Mouse (Mus musculus): ENCODE measurements around the gene Dync1li1. TPM values are rescaled to one million over a fixed set of nuclear protein-coding genes. Genes with fewer than 3 reads are reported as not detected.
A peak's percentile ranks its signal among the peaks of the same experiment; 100 is the strongest.

The Dync1li1 gene
- polyA plus RNA-seq, 1 experiment from 2014 or later, result 67.8 TPM

- no peak; the same call in 1 of the 2 replicates for ATAC-seq (replicated peaks; ENCODE audit: insufficient number of reproducible peaks, low FRiP score, low TSS enrichment, low read depth)
- no peaks in the 10 kb centered on the region for H3K4me1 ChIP-seq (ENCODE audit: control insufficient read depth, insufficient read depth, low read length)
- peaks cover under 1% of the 10 kb centered on the region; the same call in 1 of the 2 replicates for H3K36me3 ChIP-seq (replicated peaks; ENCODE audit: control insufficient read depth, insufficient read depth, low read depth, low read length)
- H3K4me2 ChIP-seq (ENCODE audit: low read depth, low read length), result no peak overlapping the region
- H3K4me3 ChIP-seq (ENCODE audit: low read depth, low read length), result no peak overlapping the region
- no peak overlapping the region for H3K9ac ChIP-seq (replicated peaks; ENCODE audit: low read length)
- H3K27me3 ChIP-seq (ENCODE audit: control insufficient read depth, insufficient read depth, low read length), result no peaks in the 10 kb centered on the region
- 90% methylated on average over 5 of the region's 5 CpGs for WGBS
- DNase-seq (ENCODE audit: low spot score), result no peak
- no peak overlapping the region for H3K27ac ChIP-seq (replicated peaks; ENCODE audit: low read depth, low read length)
- no peaks in the 10 kb centered on the region for H3K9me3 ChIP-seq (replicated peaks; ENCODE audit: control insufficient read depth, low read length)
Observed at GRCm38 (mm10) chr9:114697926-114698325, 9.3 kb downstream of the Dync1li1 start.

GRCm38 (mm10) chr9:114699262-114699661 lies 10.7 kb downstream of the Dync1li1 start:
- no peak overlapping the region for H3K4me3 ChIP-seq (ENCODE audit: low read depth, low read length)
- no peaks in the 10 kb centered on the region for H3K9me3 ChIP-seq (replicated peaks; ENCODE audit: control insufficient read depth, low read length)
- no peak overlapping the region for H3K4me2 ChIP-seq (ENCODE audit: low read depth, low read length)
- H3K36me3 ChIP-seq (replicated peaks; ENCODE audit: control insufficient read depth, insufficient read depth, low read depth, low read length), result no peaks in the 10 kb centered on the region; the same call in 1 of the 2 replicates
- H3K4me1 ChIP-seq (ENCODE audit: control insufficient read depth, insufficient read depth, low read length), result no peaks in the 10 kb centered on the region
- no peak overlapping the region for H3K9ac ChIP-seq (replicated peaks; ENCODE audit: low read length)
- DNase-seq (ENCODE audit: low spot score) (no peak), ATAC-seq (replicated peaks; ENCODE audit: insufficient number of reproducible peaks, low FRiP score, low TSS enrichment, low read depth) (no peak)
- 74% methylated on average over 6 of the region's 6 CpGs for WGBS
- H3K27ac ChIP-seq (replicated peaks; ENCODE audit: low read depth, low read length), result no peak overlapping the region
- no peaks in the 10 kb centered on the region for H3K27me3 ChIP-seq (ENCODE audit: control insufficient read depth, insufficient read depth, low read length)

- H3K9ac ChIP-seq (replicated peaks; ENCODE audit: low read length), result no peak overlapping the region
- H3K27me3 ChIP-seq (ENCODE audit: control insufficient read depth, insufficient read depth, low read length), result no peaks in the 10 kb centered on the region
- H3K9me3 ChIP-seq (replicated peaks; ENCODE audit: control insufficient read depth, low read length), result no peaks in the 10 kb centered on the region
- DNase-seq (ENCODE audit: low spot score) (no peak), ATAC-seq (replicated peaks; ENCODE audit: insufficient number of reproducible peaks, low FRiP score, low TSS enrichment, low read depth) (no peak)
- no peaks in the 10 kb centered on the region; the same call in 1 of the 2 replicates for H3K36me3 ChIP-seq (replicated peaks; ENCODE audit: control insufficient read depth, insufficient read depth, low read depth, low read length)
- no peak overlapping the region for H3K27ac ChIP-seq (replicated peaks; ENCODE audit: low read depth, low read length)
- WGBS, result 90% methylated on average over 14 of the region's 16 CpGs
- H3K4me1 ChIP-seq (ENCODE audit: control insufficient read depth, insufficient read depth, low read length), result no peaks in the 10 kb centered on the region
- H3K4me2 ChIP-seq (ENCODE audit: low read depth, low read length), result no peak overlapping the region
- H3K4me3 ChIP-seq (ENCODE audit: low read depth, low read length), result no peak overlapping the region
Observed at GRCm38 (mm10) chr9:114699882-114700665, 11.5 kb downstream of the Dync1li1 start.

- H3K36me3 ChIP-seq (replicated peaks; ENCODE audit: control insufficient read depth, insufficient read depth, low read depth, low read length), result peaks cover 1% of the 10 kb centered on the region
- H3K27me3 ChIP-seq (ENCODE audit: control insufficient read depth, insufficient read depth, low read length), result no peaks in the 10 kb centered on the region
- ATAC-seq (replicated peaks; ENCODE audit: insufficient number of reproducible peaks, low FRiP score, low TSS enrichment, low read depth) (no peak), DNase-seq (ENCODE audit: low spot score) (no peak)
- WGBS, result 89% methylated on average over 2 of the region's 2 CpGs
- H3K4me1 ChIP-seq (ENCODE audit: control insufficient read depth, insufficient read depth, low read length), result no peaks in the 10 kb centered on the region
- H3K4me3 ChIP-seq (ENCODE audit: low read depth, low read length), result no peak overlapping the region
- H3K27ac ChIP-seq (replicated peaks; ENCODE audit: low read depth, low read length), result no peak overlapping the region
- no peak overlapping the region for H3K4me2 ChIP-seq (ENCODE audit: low read depth, low read length)
- no peak overlapping the region for H3K9ac ChIP-seq (replicated peaks; ENCODE audit: low read length)
- no peaks in the 10 kb centered on the region for H3K9me3 ChIP-seq (replicated peaks; ENCODE audit: control insufficient read depth, low read length)
Observed at GRCm38 (mm10) chr9:114701031-114701430, 12.4 kb downstream of the Dync1li1 start.

GRCm38 (mm10) chr9:114701921-114702320 lies 13.3 kb downstream of the Dync1li1 start:
- DNase-seq (ENCODE audit: low spot score) (no peak), ATAC-seq (replicated peaks; ENCODE audit: insufficient number of reproducible peaks, low FRiP score, low TSS enrichment, low read depth) (no peak)
- Histone ChIP-seq H3K36me3 (replicated peaks; ENCODE audit: control insufficient read depth, insufficient read depth, low read depth, low read length) (peaks cover 2% of the 10 kb centered on the region), H3K9ac (replicated peaks; ENCODE audit: low read length) (no peak overlapping the region), H3K4me2 (ENCODE audit: low read depth, low read length) (no peak overlapping the region), H3K27me3 (ENCODE audit: control insufficient read depth, insufficient read depth, low read length) (no peaks in the 10 kb centered on the region), H3K4me3 (ENCODE audit: low read depth, low read length) (no peak overlapping the region), H3K9me3 (replicated peaks; ENCODE audit: control insufficient read depth, low read length) (no peaks in the 10 kb centered on the region), H3K27ac (replicated peaks; ENCODE audit: low read depth, low read length) (no peak overlapping the region), H3K4me1 (ENCODE audit: control insufficient read depth, insufficient read depth, low read length) (no peaks in the 10 kb centered on the region)
- WGBS, result 87% methylated on average over 4 of the region's 4 CpGs

GRCm38 (mm10) chr9:114707805-114708204 lies 19.2 kb downstream of the Dync1li1 start:
- H3K4me1 ChIP-seq (ENCODE audit: control insufficient read depth, insufficient read depth, low read length), result no peaks in the 10 kb centered on the region
- H3K27me3 ChIP-seq (ENCODE audit: control insufficient read depth, insufficient read depth, low read length), result no peaks in the 10 kb centered on the region
- no peak overlapping the region for H3K4me2 ChIP-seq (ENCODE audit: low read depth, low read length)
- H3K36me3 ChIP-seq (replicated peaks; ENCODE audit: control insufficient read depth, insufficient read depth, low read depth, low read length), result peaks cover 2% of the 10 kb centered on the region
- H3K27ac ChIP-seq (replicated peaks; ENCODE audit: low read depth, low read length), result no peak overlapping the region
- 92% methylated on average over 4 of the region's 4 CpGs for WGBS
- DNase-seq (ENCODE audit: low spot score) (no peak), ATAC-seq (replicated peaks; ENCODE audit: insufficient number of reproducible peaks, low FRiP score, low TSS enrichment, low read depth) (no peak)
- no peaks in the 10 kb centered on the region for H3K9me3 ChIP-seq (replicated peaks; ENCODE audit: control insufficient read depth, low read length)
- no peak overlapping the region for H3K4me3 ChIP-seq (ENCODE audit: low read depth, low read length)
- H3K9ac ChIP-seq (replicated peaks; ENCODE audit: low read length), result no peak overlapping the region

GRCm38 (mm10) chr9:114710345-114710744 lies 21.8 kb downstream of the Dync1li1 start:
- H3K4me3 ChIP-seq (ENCODE audit: low read depth, low read length), result no peak overlapping the region
- no peak overlapping the region for H3K9ac ChIP-seq (replicated peaks; ENCODE audit: low read length)
- H3K4me1 ChIP-seq (ENCODE audit: control insufficient read depth, insufficient read depth, low read length), result no peaks in the 10 kb centered on the region
- H3K9me3 ChIP-seq (replicated peaks; ENCODE audit: control insufficient read depth, low read length), result no peaks in the 10 kb centered on the region
- WGBS, result 82% methylated on average over 7 of the region's 7 CpGs
- no peak for ATAC-seq (replicated peaks; ENCODE audit: insufficient number of reproducible peaks, low FRiP score, low TSS enrichment, low read depth)
- H3K27me3 ChIP-seq (ENCODE audit: control insufficient read depth, insufficient read depth, low read length), result no peaks in the 10 kb centered on the region
- no peak overlapping the region for H3K27ac ChIP-seq (replicated peaks; ENCODE audit: low read depth, low read length)
- no peak overlapping the region for H3K4me2 ChIP-seq (ENCODE audit: low read depth, low read length)
- H3K36me3 ChIP-seq (replicated peaks; ENCODE audit: control insufficient read depth, insufficient read depth, low read depth, low read length), result peaks cover 2% of the 10 kb centered on the region
- peak; percentile 26 for DNase-seq (ENCODE audit: low spot score)

GRCm38 (mm10) chr9:114713481-114713880 lies 24.9 kb downstream of the Dync1li1 start:
- DNase-seq (ENCODE audit: low spot score) (no peak), ATAC-seq (replicated peaks; ENCODE audit: insufficient number of reproducible peaks, low FRiP score, low TSS enrichment, low read depth) (no peak)
- Histone ChIP-seq H3K27ac (replicated peaks; ENCODE audit: low read depth, low read length) (no peak overlapping the region), H3K9ac (replicated peaks; ENCODE audit: low read length) (no peak overlapping the region), H3K4me2 (ENCODE audit: low read depth, low read length) (no peak overlapping the region), H3K36me3 (replicated peaks; ENCODE audit: control insufficient read depth, insufficient read depth, low read depth, low read length) (no peaks in the 10 kb centered on the region; the same call in none of the 2 replicates), H3K9me3 (replicated peaks; ENCODE audit: control insufficient read depth, low read length) (no peaks in the 10 kb centered on the region), H3K4me3 (ENCODE audit: low read depth, low read length) (no peak overlapping the region), H3K27me3 (ENCODE audit: control insufficient read depth, insufficient read depth, low read length) (no peaks in the 10 kb centered on the region), H3K4me1 (ENCODE audit: control insufficient read depth, insufficient read depth, low read length) (no peaks in the 10 kb centered on the region)
- WGBS, result 94% methylated on average over 7 of the region's 7 CpGs

Data from embryonic facial prominence, embryonic 11.5 days (tissue).